Mouse (Mus musculus) adrenal gland, postnatal 25 days (tissue): ENCODE measurements at regions not wholly inside any gene's neighbourhood (a gene's known extent, or its start where the extent isn't known, plus 50 kb on each side); places are given as distances from the start of the nearest gene placed in this dataset.
A peak's percentile ranks its signal among the peaks of the same experiment; 100 is the strongest.

Experiments
- DNase-seq: peaks from one replicate; pipeline ENCODE4 v3.0.0; 2021; ENCODE audit warnings: mixed read lengths

DNA sequence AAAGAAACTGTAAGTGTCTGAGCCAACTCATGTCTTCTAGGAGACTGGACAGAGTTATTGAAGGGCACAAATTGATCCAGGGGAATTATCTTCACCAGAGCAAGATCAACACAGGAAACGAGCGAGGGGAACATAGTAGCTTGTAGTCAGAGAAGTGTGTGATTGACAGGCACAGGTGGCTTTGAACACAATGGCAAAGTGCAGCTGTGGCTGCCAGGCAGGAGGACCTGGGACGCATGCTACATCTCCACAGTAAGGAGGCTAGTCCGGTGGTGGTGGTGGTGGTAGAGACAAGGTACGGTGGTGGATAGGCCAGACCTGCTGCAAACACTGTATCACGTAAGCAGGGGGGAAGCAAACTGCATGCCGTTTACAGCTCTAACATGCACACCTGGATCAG lies 240.4 kb upstream of the Map3k7 start:
- no peak for DNase-seq

DNA sequence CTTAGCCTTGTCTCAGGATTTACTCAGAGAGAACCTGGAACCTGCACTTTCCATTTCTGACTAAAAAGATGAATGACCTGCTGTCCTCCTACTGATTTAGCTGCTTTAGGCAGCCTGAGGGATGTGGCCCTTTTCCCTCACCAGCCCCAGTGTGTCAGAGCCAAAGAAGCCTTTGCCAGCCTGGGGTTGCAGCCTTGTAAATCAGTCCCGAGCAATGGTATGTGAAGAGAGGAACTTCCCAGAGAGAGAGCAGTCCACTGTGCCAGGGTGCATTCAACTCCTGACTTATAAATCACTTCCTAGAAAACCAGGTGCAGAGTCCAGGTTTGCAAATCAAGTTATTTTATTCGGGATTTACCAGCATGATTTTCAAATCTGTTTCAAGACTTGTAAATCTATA lies 239.5 kb upstream of the Map3k7 start:
- DNase-seq: no peak

DNA sequence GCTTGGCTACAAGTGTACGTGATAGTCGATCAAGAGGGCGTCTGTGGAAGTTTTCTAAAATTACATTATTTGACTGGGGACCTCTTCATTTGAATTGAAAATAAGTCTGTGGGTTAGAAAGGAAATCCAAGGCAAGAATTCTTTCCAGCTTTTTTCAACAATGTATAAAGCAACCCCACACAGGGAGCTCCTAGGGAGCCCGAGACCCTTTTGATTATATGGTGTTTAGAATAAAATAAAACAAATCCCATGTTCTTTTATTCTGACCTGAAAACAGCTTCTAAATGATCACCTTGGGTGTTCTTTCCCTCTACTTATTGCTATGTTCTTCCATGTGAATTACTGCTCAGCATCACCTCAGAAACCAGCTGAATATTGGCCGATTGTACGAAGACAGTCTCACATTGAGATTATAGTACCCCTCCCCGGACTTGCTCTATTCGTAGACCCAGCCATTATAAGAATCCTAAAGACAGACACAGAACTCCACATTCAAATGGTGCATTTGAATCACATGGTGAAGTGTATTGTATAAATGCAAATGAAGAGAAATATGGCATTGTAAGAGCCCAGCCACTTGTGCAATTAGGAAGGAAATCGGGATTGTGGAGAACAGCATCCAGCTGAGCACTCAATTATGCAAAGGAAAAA lies 236.3 kb upstream of the Map3k7 start:
- no peak for DNase-seq

DNA sequence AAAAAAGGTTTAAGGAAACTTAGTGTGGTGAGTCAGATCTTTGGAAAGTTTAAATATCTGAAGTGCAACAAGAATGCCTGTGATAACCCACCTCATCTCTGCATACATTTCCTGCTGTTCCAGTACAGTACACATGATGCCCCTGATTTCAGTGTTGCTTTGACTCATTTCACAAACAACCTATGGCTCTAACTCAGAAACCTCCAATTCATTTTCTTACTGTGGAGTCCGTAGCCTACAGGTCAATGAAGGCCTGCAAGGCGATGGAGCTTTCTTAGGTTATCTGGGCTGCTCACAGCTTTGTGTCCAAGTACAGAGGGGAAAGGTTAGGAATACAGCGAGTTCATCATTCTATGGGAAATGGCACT lies 235.8 kb upstream of the Map3k7 start:
- no peak for DNase-seq

DNA sequence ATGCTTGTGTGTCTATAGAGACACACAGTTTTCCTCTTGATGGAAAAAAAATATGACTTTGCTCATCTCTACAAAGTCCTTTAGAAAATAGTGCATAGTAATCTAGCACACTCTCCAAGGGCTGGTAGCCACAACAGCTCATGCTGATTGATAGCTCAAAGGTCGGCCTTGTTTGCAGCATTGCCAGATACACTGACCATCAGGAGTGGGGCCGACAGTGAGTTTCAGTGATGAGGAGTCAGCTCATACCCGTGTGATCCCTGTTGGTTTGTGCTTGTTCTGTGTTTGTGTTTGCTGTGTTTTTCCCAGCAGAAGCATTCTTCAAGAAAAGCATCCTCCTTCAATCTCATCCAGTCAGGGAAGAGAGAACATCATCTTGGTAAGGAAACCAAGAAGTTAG lies 220.1 kb upstream of the Map3k7 start:
- DNase-seq: no peak

DNA sequence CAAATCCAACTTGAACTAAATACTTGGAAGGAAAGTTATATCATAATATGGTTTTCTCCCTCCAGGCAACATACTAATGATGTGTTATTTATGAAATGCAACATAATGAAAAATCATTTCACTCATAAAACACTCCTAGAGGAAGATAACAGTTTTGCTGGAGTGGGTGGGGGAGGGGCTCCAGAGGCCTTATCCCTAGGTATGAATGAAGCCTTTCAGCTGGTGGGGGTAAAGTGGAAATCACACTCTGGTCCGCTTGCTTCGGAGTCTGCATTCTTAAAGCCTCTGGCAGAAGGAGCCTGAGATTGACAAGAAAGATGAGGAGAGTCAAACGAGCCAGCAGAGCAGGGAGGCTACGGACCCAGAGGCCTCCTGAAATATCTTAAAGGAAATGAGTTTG lies 219.5 kb upstream of the Map3k7 start:
- DNase-seq: no peak

DNA sequence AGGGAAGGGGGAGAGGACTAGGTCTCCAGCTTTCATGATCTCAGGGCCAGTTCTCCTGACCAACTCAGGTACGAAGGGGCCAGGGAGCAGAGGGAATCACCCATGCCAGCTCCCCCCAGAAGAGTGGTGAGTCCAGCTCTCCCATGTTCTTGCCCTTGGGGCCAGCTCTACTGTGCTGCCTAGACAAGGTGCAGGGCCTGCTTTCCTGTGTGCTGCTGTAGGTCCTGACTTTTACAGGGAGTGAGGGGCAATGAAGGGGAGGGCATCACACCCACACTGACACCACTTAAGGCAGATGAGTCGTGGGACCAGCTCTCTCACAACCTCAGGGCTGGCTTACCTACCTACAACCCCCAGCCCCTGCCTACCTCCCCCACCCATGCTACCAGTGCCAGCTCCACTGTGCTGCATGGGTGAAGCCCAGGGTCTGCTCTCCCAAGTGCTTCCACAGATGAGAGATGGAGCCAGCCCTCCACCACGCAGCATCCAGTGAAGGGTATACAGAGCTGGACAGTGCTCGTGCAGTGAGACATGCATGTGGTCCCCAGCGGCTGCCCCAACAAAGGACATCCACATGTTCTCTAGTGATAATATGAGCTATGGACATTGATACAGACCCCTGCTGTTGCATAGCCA lies 210.1 kb upstream of the Map3k7 start:
- DNase-seq: no peak

DNA sequence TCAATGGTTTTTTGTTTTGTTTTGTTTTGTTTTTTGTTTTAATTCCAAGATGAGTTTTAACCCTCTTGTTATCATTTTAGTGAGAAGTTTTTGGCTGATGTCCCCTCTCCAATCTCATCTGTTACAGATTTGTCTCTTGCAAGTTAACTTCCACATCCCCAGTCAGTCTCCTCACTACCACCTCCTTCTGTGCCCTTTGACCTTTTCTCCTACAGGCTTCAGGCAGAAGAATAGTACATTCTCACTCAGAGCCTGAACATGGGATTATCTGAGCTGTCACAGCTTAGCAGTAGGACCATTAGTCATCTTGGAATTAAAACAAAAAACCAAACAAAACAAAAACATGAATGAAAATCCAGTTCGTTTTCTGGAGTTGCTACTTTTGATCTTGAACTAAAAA lies 206.8 kb upstream of the Map3k7 start:
- DNase-seq: no peak

DNA sequence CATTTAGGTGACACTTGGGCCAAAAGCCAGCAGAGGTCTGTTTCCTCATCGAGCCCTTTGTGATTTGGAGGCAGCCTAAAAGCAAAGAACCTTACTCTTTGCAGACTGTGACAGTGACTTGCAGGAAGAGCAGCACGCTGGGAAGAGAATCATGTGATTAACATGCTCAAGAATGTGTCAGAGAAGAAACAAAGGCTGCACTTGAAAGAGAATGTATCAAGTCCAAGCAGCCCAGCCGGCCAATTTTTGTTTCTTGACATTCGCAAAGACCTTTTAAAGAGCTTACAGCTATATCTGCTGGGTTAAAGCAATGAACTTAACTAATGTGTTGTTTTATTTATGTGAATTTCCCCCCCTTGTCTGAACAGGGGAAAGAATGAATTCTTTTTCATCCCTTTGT lies 203.8 kb upstream of the Map3k7 start:
- DNase-seq: no peak

DNA sequence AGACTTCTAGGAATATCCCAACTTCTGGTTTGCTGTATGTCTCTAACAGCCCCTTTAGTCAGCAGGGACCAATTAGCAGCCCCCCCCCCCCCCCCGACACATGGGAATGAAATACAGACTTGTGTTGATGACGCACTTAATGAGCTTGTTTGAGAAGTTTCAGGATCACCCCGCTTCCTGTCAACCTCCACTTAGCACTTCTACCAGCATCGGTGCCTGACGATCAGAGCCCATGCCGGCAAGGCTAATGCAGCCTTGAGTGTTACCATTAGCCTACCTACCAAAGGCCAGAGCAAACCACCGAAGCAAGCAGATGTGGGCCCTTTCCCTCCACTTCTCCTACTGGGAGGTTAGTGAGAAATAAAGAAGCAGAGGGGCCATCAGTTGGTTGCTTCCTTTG lies 201.7 kb upstream of the Map3k7 start:
- no peak for DNase-seq

DNA sequence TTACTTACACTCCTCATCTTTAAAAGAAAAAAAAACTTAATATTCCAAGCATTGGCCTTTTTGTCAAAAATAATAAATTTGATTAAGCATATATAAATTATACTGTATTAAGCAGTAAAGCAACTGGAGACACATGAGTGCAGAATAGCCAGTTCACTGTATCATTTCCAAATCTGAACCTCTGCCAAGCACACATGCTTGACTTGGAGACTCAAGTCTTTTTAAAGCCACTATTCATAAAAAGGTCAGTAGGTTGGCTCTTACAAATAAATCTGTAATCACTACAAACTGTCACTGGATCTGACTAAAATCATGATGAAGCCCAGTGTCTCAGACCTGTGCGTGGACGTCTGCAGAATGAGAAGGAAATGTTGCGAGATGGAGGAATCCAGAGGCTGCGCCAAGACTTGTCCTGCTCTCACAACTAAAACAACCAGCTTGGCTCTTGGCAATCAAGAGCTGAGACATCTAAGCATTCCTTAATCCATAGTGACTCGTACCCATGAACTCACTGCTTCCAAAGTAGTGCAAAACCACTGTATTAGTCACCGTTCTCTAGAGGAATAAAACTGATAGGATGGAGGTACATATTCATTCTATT lies 195.8 kb upstream of the Map3k7 start:
- DNase-seq: no peak

DNA sequence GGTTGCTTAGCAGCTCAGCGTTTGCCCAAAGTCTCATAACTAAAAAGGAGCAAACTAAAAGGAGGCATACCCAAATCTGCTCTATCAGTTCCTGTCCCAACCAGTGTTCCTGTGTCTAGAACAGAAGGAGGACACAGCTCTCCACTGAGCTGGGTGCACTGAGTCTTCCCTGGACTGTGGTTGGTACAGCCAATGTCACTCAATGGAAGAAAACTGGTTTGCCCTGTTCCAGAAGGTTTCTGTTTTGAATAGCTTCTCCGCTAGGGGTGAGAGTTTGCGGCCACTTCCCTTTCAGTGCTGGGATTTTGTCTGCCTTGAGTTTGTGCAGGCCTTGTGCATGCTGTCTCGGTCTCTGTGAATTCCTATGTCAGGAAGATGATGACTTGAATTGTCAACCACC lies 194.6 kb upstream of the Map3k7 start:
- DNase-seq: no peak

DNA sequence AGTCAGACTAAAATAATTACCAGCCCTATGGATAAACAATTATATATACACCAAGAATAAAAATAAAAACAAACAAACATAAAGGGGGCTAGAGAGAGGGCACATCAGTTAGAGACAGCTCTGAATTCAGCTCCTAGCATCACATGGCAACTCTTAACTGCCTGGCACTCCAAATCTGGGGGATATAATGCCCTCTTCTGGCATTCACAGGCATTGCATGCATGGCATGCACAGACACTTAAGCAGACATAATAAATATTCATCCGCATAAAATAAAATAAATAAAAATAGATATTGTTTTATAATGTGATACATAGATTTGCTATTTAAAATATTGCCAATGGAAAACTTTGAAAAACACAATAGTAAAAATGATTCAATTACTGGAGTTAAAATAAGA lies 177.6 kb upstream of the Map3k7 start:
- no peak for DNase-seq

DNA sequence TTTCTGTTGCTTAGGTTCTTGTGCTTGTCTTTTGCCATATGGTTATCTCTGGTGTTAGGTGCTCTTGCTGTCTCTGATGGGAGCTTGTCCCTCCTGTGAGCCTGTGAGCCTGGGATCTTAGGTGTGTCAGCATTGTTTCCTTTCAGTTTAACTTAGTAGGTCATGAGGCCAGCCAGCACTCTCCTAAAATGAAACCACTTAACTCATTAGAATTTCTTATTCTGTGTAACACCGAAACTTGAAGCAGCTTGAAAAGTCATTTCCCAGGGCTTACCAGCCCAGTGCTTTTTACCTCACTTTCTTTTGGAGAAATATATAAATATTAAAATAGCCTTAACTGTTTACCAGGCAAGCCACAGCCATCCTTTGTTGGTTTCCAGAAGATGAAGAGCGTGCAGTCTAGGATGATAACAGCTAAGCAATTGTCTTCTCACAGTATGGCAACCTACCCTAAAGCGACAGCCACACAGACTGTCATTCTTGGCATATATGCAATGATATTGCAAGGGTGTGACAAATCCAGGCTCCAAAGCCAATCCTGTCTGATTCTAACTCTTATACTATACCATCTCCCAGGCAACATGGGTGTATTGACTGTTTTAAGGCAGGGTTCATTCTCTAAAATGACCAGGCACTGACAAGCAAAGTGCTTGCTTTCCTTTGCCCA lies 146.2 kb upstream of the Map3k7 start:
- no peak for DNase-seq

DNA sequence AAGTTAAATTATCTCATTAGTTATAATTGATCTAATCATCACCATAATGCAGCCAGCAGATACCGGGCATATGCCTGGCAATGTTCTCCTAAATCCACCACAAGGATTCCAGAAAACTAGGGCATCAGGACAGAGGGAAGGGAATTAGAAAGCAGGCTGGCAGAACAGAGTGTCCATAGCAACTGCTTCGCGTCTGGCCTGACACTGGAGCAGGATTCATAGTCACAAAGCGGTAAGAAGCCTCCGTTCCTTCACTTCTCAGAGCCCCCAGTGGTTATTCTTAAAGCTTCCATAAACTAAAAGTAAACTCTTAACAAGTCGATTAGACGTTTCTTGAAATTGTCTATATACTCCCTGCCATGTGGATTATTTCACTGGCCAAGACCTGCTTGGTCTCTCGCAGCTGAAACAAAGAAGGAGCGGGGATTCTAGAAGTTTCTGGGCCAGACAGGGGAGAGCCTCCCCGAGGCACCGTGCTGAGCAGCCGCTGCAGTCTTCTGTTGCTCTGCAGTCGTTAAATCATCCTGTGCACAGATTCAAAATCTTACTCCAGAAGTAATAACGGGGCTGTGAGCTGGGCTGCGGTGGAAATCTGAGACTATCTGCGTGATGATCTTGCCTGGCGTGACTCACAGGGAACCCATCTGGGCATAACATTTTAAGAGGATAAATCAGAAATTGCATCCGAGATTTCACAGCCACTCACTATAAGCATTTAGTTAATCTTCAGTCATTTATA lies 144.2 kb upstream of the Map3k7 start:
- no peak for DNase-seq

DNA sequence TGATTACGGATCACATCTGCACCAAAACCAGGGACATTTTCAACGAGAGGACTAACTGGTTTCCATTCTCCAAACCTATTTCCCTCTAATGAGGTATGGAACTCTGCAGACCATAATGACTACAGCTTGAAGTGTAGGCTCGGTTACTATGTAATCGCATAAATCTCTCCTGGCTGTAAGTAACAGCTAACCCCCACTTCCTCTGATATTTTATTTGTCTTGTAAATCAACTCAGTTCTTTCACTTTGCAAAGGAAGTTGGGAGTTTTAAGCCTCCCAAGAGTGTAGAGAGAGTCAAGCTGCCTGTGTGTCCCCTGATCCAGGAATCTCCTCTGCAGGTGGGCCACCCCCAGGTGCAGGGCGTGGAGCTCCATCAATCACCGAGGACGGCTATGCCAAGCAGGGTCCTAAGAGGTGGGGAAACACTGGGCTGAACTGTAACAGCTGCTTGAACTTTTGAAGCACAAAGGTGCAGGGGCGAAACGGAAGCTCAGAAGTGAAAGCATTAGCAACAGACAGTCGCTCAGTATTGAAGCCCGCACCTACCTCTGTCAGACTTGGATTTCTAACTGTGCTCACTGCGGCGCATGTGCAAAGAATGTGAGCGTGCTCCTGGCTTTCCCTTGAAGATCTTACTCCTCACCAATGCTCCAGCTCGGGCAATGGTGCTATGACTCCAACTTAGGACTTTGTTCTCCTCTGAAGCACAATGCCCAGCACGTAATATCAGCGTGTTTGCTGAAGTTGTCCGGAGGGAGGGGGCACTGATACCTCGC lies 140.1 kb upstream of the Map3k7 start:
- no peak for DNase-seq

DNA sequence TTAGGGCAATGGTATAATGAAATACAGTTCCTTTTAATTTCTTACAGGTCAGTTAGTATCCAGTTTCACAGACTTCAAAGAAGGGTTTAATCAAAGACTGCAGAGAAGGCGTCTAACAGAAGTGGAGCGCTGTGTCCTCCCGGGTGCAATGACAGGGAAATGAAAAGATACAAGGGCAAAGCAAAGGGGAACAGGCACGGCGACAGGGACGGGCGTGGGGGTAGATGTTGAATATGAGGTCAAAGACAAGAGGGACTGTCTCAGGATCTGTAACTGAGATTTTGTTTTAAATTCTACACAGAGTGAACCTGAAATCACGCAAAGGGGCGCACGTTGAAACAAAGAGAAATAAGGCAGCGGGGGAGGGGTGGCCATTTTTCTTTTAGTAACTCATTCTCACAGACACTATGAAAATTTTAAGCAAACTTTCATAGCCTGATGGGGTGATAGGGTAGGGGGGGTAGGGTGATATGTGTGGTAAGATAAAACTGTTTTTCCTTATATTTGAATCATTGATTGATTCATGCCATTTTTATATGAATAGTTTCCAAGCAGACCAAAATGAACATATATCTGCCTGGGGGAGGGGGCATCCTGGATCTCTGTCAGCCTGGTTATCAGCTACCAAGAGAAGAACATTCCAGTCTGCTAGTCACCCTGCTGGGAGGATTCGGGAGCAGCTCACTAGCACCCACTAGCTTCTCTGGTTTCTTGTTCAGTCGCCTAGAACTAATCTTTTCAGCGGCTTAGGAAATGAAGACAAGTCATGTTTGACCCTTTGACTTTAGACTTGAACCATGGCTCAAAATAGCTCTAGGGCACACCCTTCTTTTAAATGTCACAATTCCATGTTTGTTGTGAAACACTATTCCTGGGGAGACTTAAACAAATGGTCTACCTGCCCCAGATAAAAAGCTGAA lies 139.1 kb upstream of the Map3k7 start:
- no peak for DNase-seq

DNA sequence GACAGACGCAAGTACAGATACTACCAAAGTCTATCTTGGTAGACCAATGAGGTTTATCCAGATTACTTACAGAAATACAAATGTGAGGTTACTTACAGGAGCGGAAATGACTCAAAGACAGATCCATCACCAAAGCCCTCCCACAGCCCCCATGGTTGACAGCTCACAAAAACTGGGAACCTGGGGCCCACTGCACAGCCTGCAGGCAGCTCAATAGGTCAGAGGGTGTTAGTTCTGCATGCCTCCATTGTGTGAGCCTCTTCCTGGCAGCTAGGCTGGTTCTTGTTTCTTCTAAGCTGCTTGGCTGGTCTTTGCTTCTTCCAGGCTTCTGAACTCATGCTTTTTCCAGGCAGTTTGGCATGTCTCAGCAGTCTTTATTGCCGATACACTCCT lies 138.5 kb upstream of the Map3k7 start:
- DNase-seq: no peak

DNA sequence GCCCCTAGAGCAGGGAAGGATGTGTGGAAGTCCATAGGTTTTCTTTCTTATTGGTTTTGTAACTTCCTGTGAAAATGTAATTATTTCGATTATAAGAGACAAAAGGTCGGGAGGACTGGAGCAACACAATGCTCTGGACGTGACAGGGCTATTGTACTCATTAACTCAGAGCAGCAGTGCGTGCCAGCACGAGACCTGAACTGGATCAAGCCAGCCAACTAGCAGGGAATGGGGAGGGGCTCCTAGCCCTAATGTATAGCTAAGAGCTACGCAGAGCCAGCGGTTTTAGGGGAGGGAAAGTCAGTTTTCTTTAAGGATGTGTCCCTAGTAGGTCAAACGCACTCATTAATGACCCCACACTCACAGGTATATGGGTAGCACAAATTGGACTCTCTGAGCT lies 137.2 kb upstream of the Map3k7 start:
- no peak for DNase-seq

DNA sequence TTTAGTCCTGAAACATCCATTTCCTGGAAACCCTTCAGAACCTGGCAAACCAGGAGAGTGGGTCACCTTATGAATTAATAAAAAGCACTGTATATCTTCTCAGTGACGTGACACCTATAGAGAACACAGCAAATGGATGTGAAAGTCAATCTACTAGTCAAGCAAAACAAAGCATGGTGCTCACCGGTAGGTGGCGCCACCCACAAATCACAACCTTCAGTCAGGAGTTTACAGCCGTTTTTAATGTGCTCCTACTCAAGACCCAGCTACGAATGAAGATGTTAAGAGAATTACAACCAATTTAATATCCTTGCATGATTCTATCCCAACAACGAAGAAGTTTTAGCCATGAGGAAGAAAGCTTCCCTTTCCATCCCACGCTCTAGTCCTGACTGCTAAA lies 136.6 kb upstream of the Map3k7 start:
- DNase-seq: peak; percentile 35

DNA sequence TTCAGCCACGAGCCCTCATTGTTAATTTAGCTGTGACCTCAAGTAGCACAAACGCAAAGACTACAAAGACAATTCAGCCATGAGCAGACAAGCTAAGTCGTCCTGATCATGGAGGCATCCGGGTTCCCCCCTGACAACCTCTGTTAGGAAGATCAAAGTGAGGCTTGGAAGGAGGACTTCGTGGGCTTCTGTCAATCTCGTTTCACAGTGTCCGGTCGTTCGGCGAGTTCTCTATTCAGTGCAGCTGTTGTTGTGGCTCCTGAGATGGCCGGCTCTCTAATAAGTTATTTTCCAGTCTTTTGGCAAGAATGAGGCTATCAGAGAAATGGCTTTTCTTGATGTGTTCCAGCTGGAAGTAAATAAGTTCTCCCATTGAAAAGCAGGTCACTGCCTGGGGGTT lies 133.7 kb upstream of the Map3k7 start:
- DNase-seq: no peak
